Mouse (Mus musculus) G1E (cell line): ENCODE measurements around the gene 2310030G06Rik.

Source experiments
- POLR2AphosphoS5 ChIP-seq: IDR thresholded peaks from 2 replicates; pipeline ENCODE4 v1.6.1; 2012; ENCODE audit warnings: low read depth, low read length, inconsistent platforms; ENCODE audit not compliant: insufficient replicate concordance
- TAL1 ChIP-seq: conservative IDR thresholded peaks from 2 replicates; pipeline ENCODE4 v1.6.1; 2012; ENCODE audit warnings: low read depth, low read length, inconsistent platforms, mixed read lengths

DNA sequence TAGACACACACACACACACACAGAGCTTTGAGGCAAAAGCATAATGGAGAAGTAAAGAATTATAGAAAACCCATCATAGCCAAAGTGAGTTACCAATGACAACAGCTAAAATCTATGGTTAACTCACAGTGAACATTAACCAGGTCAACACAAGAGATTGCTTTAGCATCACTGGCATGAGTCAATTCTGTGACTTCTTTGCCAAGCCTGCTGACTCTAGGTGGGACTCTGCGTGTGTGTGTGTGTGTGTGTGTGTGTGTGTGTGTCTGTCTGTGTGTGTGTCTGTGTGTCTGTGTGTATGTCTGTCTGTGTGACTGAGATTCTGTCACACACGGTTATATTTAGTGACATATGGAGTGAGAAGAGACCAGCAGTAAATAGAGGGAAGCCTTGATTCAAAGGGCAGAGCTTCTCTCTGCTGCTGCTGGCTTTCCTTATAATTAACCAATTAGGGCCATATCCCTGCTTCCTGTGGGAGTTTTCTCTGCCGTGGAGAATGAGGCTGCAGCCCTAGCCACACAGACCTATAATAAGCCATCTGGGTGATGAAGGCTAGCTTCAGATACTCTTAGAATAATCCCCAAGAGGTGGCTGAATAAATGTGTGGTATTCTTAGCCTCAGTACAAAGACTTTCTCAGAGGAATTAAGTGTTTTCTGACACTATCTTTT is 21.5 kb downstream of the 2310030G06Rik start:
- TF ChIP-seq TAL1: no peak
- no peak for TF ChIP-seq POLR2AphosphoS5
